ENCODE assay signal across 16 mouse cellular contexts in the genomic region with DNA sequence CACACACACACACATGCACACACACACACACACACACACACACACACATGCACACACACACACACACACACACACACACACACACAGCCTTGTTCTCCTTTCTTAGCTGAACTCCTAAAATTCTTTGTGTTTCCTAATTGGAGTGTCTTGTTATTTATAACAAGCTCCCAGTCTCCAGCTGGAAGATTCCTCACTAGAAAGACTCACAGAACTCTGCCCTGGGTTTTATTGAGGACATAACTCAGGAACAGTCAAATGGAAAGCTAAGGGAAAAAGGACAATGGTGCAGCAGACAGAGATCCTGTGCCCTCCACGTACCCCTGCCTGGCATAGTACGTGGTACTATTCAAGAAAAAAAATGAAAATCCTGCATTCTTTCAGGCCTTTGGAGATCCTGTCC.
"Had no signal": no experiment of that assay in that cellular context is flagged by ENCODE, and none has a peak within 500 bp of the region (broad histone marks: within the 10 kb centered on the region; RNA-seq: fewer than 3 reads in every experiment).

No protein-coding gene starts in this region.

- DNase-seq: lung, adult 2 months; lung, postnatal 14 days; lung, postnatal 36 days; right cerebral cortex, postnatal 14 days; thymus, adult 18-20 months; thymus, postnatal 14 days; thymus, postnatal 36 days had no signal

- H3K9me3 ChIP-seq: lung, embryonic 15.5 days; midbrain, embryonic 13.5 days; midbrain, embryonic 15.5 days; neural tube, embryonic 12.5 days; stomach, embryonic 15.5 days had no signal

- ATAC-seq: lung, postnatal 0 days; midbrain, embryonic 13.5 days; midbrain, embryonic 15.5 days had no signal

- H3K9ac ChIP-seq: lung, embryonic 15.5 days; midbrain, embryonic 13.5 days; midbrain, embryonic 15.5 days; neural tube, embryonic 12.5 days; stomach, embryonic 15.5 days had no signal

- H3K36me3 ChIP-seq: lung, embryonic 15.5 days; midbrain, embryonic 13.5 days; midbrain, embryonic 15.5 days; neural tube, embryonic 12.5 days; stomach, embryonic 15.5 days had no signal

- H3K27ac ChIP-seq: lung, embryonic 15.5 days; macrophage; midbrain, embryonic 13.5 days; midbrain, embryonic 15.5 days; neural tube, embryonic 12.5 days; stomach, embryonic 15.5 days had no signal

- H3K4me3 ChIP-seq: lung, embryonic 15.5 days; megakaryocyte, embryonic 14.5 days; midbrain, embryonic 13.5 days; midbrain, embryonic 15.5 days; neural tube, embryonic 12.5 days; stomach, embryonic 15.5 days had no signal

- H3K27me3 ChIP-seq: lung, embryonic 15.5 days; megakaryocyte, embryonic 14.5 days; midbrain, embryonic 13.5 days; midbrain, embryonic 15.5 days; neural tube, embryonic 12.5 days; stomach, embryonic 15.5 days had no signal

- H3K4me1 ChIP-seq: lung, embryonic 15.5 days; megakaryocyte, embryonic 14.5 days; midbrain, embryonic 13.5 days; midbrain, embryonic 15.5 days; stomach, embryonic 15.5 days had no signal

- H3K4me2 ChIP-seq: lung, embryonic 15.5 days; midbrain, embryonic 11.5 days; midbrain, embryonic 13.5 days; midbrain, embryonic 15.5 days; neural tube, embryonic 12.5 days; stomach, embryonic 15.5 days had no signal
